Mouse (Mus musculus): Measurements from ENCODE around the gene Flt3l.

GRCm38 (mm10) chr7:45105491-45105890 is 30.7 kb downstream of the Flt3l start:
- TF ChIP-seq CTCF (IDR thresholded peaks at IDR 0.05; ENCODE audit: insufficient read depth, low read length) (no peak), POLR2A (IDR thresholded peaks at IDR 0.05; ENCODE audit: borderline replicate concordance, extremely low read depth, low read depth, low read length) (no peak)
